Mouse (Mus musculus): ENCODE measurements at regions not wholly inside any gene's neighbourhood (a gene's known extent, or its start where the extent isn't known, plus 50 kb on each side); places are given as distances from the start of the nearest gene placed in this dataset.

DNA sequence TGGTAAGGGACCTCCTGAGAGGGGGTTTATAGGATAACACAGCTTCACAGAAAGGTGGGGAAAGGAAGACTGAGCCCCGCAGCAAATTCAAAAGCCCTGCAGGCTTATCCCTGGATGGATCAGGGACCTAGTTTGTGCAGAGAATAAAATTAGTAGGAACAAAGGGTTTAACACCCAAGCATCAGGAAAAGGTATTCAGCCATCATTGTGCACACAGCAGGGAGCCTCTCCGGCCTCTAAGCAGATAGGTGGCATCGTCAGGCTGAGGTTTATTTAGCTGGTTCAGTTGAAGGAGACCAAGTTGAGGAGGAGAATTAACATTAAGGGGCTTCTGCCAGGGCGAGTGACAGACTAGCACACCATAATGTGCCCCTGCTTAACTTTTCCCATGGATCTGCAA is 571.3 kb downstream of the Cdk5rap2 start:
- ATAC-seq (ENCODE audit: low FRiP score), result no peak
- Histone ChIP-seq H3K27me3 (no peaks in the 10 kb centered on the region), H3K27ac (no peak overlapping the region), H3K4me1 (replicated peaks) (peaks cover 5% of the 10 kb centered on the region; the same call in 1 of the 2 replicates), H3K36me3 (no peaks in the 10 kb centered on the region), H3K4me2 (no peak overlapping the region), H3K9me3 (no peaks in the 10 kb centered on the region), H3K4me3 (no peak overlapping the region), H3K9ac (no peak overlapping the region)
- WGBS, result 40% methylated on average over 4 of the region's 4 CpGs

GRCm38 (mm10) chr4:69824903-69825268 is 585.4 kb downstream of the Cdk5rap2 start:
- H3K27ac ChIP-seq, result no peak overlapping the region
- WGBS, result 27% methylated on average over 3 of the region's 3 CpGs
- peak; percentile 54; the same call in 1 of the 2 replicates for ATAC-seq (ENCODE audit: low FRiP score)

DNA sequence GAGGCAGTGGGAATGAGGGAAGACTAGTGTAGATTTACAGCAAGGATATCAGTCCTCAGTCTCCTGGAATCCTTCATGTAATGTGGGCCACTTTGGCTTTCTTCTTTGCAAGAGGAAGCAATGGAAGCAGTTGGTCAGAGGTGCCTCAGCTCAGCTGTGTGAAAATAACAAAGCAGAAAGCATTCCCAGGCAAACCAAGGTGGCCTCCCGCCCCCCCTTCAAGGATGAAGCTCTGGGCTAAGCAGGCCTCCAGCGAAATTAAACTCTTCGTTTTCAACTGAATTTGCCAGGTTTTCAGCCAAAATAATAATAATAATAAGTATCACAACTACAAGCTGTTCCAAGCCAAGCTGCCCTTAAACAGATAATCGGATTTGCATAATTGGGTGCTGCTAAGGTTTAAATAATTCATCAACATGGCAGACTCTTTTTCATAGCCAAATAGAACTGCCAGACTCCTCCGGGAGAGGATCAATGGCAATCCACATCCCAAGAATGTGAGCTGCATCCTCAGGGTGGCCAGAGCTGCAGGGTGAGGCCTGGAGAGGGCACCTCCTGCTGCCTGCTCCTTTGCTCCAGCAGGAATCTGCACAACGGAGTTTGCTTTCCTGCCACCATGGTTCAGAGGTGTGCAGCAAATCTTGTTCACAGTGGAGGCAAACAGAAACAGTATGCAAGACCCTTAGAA is 585.9 kb downstream of the Cdk5rap2 start:
- Histone ChIP-seq H3K4me2 (no peak overlapping the region), H3K9me3 (no peaks in the 10 kb centered on the region), H3K36me3 (no peaks in the 10 kb centered on the region), H3K27me3 (peaks cover 3% of the 10 kb centered on the region; the same call in 1 of the 2 replicates), H3K27ac (peak overlapping the region; percentile 14; the same call in 1 of the 2 replicates), H3K4me3 (no peak overlapping the region), H3K4me1 (replicated peaks) (peaks cover 17% of the 10 kb centered on the region), H3K9ac (no peak overlapping the region)
- peak; percentile 66 for ATAC-seq (ENCODE audit: low FRiP score)
- 9% methylated on average over 6 of the region's 6 CpGs for WGBS

More at GRCm38 (mm10) chr4:69824903-69825268, 585.4 kb downstream of the Cdk5rap2 start:
- Histone ChIP-seq H3K4me2 (no peak overlapping the region), H3K9ac (no peak overlapping the region), H3K27me3 (no peaks in the 10 kb centered on the region), H3K9me3 (no peaks in the 10 kb centered on the region), H3K4me1 (replicated peaks) (peaks cover 17% of the 10 kb centered on the region), H3K36me3 (no peaks in the 10 kb centered on the region), H3K4me3 (no peak overlapping the region)

- no peak overlapping the region for H3K9ac ChIP-seq
- ATAC-seq (ENCODE audit: low FRiP score), result 0 out of 2 replicates have a peak, but pooled peaks have one; percentile 21
- peaks cover 3% of the 10 kb centered on the region; the same call in 1 of the 2 replicates for H3K27me3 ChIP-seq
- H3K9me3 ChIP-seq, result no peaks in the 10 kb centered on the region
- no peak overlapping the region for H3K4me3 ChIP-seq
- no peak overlapping the region for H3K27ac ChIP-seq
- WGBS, result 0% methylated on average over 1 of the region's 1 CpGs
- H3K4me2 ChIP-seq, result no peak overlapping the region
- peaks cover 17% of the 10 kb centered on the region for H3K4me1 ChIP-seq (replicated peaks)
- H3K36me3 ChIP-seq, result no peaks in the 10 kb centered on the region
Measured at GRCm38 (mm10) chr4:69823311-69823940, 586.8 kb downstream of the Cdk5rap2 start.

DNA sequence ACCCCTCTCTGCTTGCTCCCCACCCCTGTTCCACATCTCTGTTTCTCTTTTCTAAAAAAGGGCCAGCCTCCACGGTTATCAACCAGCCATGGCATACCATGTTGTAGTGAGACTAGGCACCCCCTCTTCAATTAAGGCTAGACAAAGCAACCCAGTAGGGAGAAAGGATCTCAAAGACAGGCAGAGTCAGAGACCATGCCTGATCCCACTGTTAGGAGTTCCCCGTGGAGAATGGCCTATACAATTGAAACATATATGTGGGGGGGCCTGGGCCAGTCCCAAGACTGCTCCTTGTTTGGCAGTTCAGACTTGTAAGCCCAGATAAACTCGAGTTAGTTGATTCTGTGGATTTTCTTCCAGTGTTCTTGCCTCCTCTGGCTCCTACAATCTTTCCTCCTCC is 591.4 kb downstream of the Cdk5rap2 start:
- Histone ChIP-seq H3K9me3 (no peaks in the 10 kb centered on the region), H3K4me1 (replicated peaks) (peaks cover 8% of the 10 kb centered on the region), H3K4me3 (no peak overlapping the region), H3K36me3 (no peaks in the 10 kb centered on the region), H3K4me2 (no peak overlapping the region), H3K9ac (no peak overlapping the region), H3K27me3 (peaks cover 3% of the 10 kb centered on the region; the same call in 1 of the 2 replicates), H3K27ac (no peak overlapping the region)
- 15% methylated on average over 3 of the region's 3 CpGs for WGBS
- ATAC-seq (ENCODE audit: low FRiP score), result no peak

DNA sequence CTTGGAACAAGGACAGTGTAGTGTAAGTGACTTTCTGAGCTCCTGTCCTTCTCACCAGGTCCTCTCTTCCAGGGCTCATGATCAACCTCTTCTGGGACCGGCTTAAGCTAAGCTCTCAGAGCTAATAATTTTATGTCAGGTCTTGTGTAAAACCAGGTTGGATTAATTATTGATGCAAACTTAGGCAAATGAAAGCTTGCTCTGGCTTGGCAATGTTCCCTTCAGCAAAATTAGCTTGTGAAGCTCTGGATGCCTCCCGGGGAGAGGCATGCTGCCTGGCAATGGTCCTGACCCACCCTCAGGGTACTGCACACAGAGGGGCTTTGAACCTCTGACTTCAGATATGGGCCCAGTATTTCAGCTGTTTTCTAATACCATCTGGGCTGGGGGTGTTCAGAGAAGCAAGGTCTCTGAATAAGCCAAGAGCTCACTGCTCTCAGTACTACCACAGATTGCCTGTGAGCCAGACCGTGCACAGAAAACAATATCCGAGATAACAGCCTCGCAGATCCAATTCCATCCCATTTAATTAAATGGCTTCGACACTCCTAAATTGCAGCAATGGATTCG is 624.7 kb downstream of the Cdk5rap2 start:
- Histone ChIP-seq H3K4me1 (replicated peaks) (no peaks in the 10 kb centered on the region), H3K36me3 (no peaks in the 10 kb centered on the region), H3K4me2 (no peak overlapping the region), H3K9ac (no peak overlapping the region), H3K4me3 (no peak overlapping the region), H3K27ac (no peak overlapping the region), H3K27me3 (no peaks in the 10 kb centered on the region), H3K9me3 (no peaks in the 10 kb centered on the region)
- no peak for ATAC-seq (ENCODE audit: low FRiP score)
- 81% methylated on average over 7 of the region's 7 CpGs for WGBS

GRCm38 (mm10) chr4:69781258-69781657 is 629.0 kb downstream of the Cdk5rap2 start:
- ATAC-seq (ENCODE audit: low FRiP score), result no peak
- WGBS, result 75% methylated on average over 8 of the region's 8 CpGs
- Histone ChIP-seq H3K4me2 (no peak overlapping the region), H3K4me1 (replicated peaks) (no peaks in the 10 kb centered on the region), H3K36me3 (no peaks in the 10 kb centered on the region), H3K9me3 (no peaks in the 10 kb centered on the region), H3K27ac (no peak overlapping the region), H3K27me3 (no peaks in the 10 kb centered on the region), H3K4me3 (no peak overlapping the region), H3K9ac (no peak overlapping the region)

GRCm38 (mm10) chr4:69761841-69762240 is 648.4 kb downstream of the Cdk5rap2 start:
- Histone ChIP-seq H3K4me1 (replicated peaks) (no peaks in the 10 kb centered on the region), H3K9me3 (no peaks in the 10 kb centered on the region), H3K27me3 (no peaks in the 10 kb centered on the region), H3K27ac (no peak overlapping the region), H3K4me2 (no peak overlapping the region), H3K4me3 (no peak overlapping the region), H3K36me3 (no peaks in the 10 kb centered on the region), H3K9ac (no peak overlapping the region)
- 90% methylated on average over 3 of the region's 3 CpGs for WGBS
- ATAC-seq (ENCODE audit: low FRiP score), result no peak

DNA sequence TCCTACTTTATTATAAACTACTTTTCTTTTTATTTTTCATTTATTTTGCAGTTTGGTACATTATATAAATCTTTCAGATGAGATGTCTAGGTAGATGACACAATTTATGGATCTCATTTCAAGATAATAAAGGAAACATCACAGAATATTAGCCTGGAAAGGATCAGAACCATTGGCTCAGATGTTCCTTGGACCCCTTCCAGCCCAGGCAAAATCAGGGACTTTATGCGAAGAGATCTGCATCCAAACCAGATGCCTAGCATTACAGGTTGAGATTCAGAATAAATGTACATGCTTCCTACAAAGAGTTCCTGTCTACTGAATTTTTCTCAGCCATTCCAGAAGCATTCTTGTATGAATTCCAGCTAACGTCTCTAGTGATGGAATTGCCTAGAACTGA is 650.6 kb downstream of the Cdk5rap2 start:
- Histone ChIP-seq H3K36me3 (no peaks in the 10 kb centered on the region), H3K4me1 (replicated peaks) (no peaks in the 10 kb centered on the region), H3K9ac (no peak overlapping the region), H3K27ac (no peak overlapping the region), H3K27me3 (no peaks in the 10 kb centered on the region), H3K9me3 (no peaks in the 10 kb centered on the region), H3K4me2 (no peak overlapping the region), H3K4me3 (no peak overlapping the region)
- ATAC-seq (ENCODE audit: low FRiP score), result no peak
- whole genome bisulfite sequencing, result 86% methylated on average over 2 of the region's 2 CpGs

- no peak for ATAC-seq (ENCODE audit: low FRiP score)
- Histone ChIP-seq H3K9me3 (no peaks in the 10 kb centered on the region), H3K4me1 (replicated peaks) (no peaks in the 10 kb centered on the region), H3K27me3 (no peaks in the 10 kb centered on the region), H3K36me3 (no peaks in the 10 kb centered on the region), H3K4me2 (no peak overlapping the region), H3K27ac (no peak overlapping the region), H3K9ac (no peak overlapping the region), H3K4me3 (no peak overlapping the region)
- WGBS, result 76% methylated on average over 2 of the region's 2 CpGs
Measured at GRCm38 (mm10) chr4:69754567-69754966, 655.7 kb downstream of the Cdk5rap2 start.

DNA sequence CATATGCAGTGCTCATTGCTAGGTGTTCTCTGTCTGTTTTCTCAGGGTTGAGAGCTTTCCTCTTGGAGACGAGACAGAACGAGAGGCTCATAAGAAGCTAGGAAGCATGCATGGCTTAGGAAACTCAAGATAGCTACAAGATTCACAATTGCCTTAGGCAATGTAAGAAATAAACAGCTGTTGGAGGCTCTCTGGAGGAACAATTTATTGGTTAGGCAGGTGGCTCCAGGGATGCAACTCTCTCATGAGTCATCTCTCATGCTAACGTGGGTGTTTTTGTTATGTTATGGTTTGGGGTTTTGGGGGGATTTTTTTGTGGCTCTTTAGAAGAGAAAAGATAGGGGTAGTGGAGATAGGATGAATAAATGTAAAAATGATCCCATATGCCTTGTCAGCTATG is 657.2 kb downstream of the Cdk5rap2 start:
- Histone ChIP-seq H3K4me1 (replicated peaks) (no peaks in the 10 kb centered on the region), H3K36me3 (no peaks in the 10 kb centered on the region), H3K4me3 (no peak overlapping the region), H3K27me3 (no peaks in the 10 kb centered on the region), H3K9me3 (no peaks in the 10 kb centered on the region), H3K4me2 (no peak overlapping the region), H3K9ac (no peak overlapping the region), H3K27ac (no peak overlapping the region)
- WGBS, result 86% methylated on average over 3 of the region's 3 CpGs
- no peak for ATAC-seq (ENCODE audit: low FRiP score)

DNA sequence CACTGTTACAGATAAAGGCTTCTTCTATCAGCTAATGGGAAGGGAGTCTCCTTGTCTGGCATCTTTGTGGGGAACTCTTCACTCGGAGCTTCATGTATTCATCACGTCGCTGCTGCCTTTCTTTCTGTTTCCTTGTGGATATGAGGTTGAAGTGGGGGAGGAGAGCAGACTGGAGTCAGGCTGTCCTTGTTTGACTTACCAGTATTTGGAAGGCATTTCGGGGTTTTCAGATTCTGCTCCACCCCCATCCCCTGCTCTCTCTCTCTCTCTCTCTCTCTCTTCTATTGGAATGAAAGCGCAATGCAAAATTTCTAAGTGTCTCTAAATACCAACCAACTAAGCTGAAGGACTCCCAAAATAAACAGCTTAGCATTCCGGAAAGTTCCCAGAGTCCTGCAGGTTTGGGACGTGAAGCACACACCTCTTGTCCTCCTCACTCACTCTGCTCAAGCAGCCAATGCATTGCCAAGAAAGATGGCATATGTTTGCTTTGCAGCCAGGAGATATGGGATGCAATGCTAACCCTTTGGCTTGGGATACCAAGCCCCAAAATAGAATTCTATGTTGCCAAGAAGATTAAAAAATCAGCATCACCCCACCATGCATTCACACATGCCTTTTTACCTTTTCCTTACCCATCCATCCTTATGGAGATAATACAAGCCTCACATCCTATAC is 670.3 kb downstream of the Cdk5rap2 start:
- H3K4me3 ChIP-seq, result no peak overlapping the region
- WGBS, result 78% methylated on average over 7 of the region's 7 CpGs
- H3K9me3 ChIP-seq, result no peaks in the 10 kb centered on the region
- H3K4me2 ChIP-seq, result no peak overlapping the region
- no peak overlapping the region for H3K9ac ChIP-seq
- H3K27me3 ChIP-seq, result no peaks in the 10 kb centered on the region
- no peak for ATAC-seq (ENCODE audit: low FRiP score)
- no peaks in the 10 kb centered on the region for H3K36me3 ChIP-seq
- H3K27ac ChIP-seq, result no peak overlapping the region
- no peaks in the 10 kb centered on the region for H3K4me1 ChIP-seq (replicated peaks)

All from hindbrain, embryonic 13.5 days (tissue).